ENCODE assay signal across 31 mouse cellular contexts in genomic region chr11:100360175-100360574, GRCm38 (mm10). TPM values are rescaled to one million over a fixed set of nuclear protein-coding genes. Genes with fewer than 3 reads are reported as not detected.
DNase-seq lines count a peak whose midpoint lies in the region; ATAC-seq and TF ChIP-seq lines count a peak whose summit lies in the region.
"Had no signal": no experiment of that assay in that cellular context is flagged by ENCODE, and none has a peak within 500 bp of the region (broad histone marks: within the 10 kb centered on the region; RNA-seq: fewer than 3 reads in every experiment).

No protein-coding gene starts in this region.

- DNase-seq in lung, postnatal 0 days (ENCODE audit: low spot score), result no peak
- DNase-seq in lung, adult 2 months, result no peak
- DNase-seq in MEL (ENCODE audit: low read depth, low spot score), result peak; percentile 27
- no peak for DNase-seq in adrenal gland, adult 8-10 months
- DNase-seq: adrenal gland, adult 2 months; adrenal gland, postnatal 25 days; cerebellum, adult 18-20 months; cerebellum, postnatal 25 days; gastrocnemius, postnatal 25 days; heart, postnatal 10 days; heart, postnatal 36 days had no signal

- H3K9ac ChIP-seq in intestine, postnatal 0 days (ENCODE audit: low read depth, low read length), result no peak overlapping the region
- H3K9ac ChIP-seq in intestine, embryonic 16.5 days (ENCODE audit: low read depth, low read length), result no peak overlapping the region
- no peak overlapping the region for H3K9ac ChIP-seq in lung, postnatal 0 days (replicated peaks; ENCODE audit: low read depth)
- no peak overlapping the region for H3K9ac ChIP-seq in MEL (ENCODE audit: control insufficient read depth, low read depth, low read length, poor library complexity, severe bottlenecking)
- H3K9ac ChIP-seq: embryonic facial prominence, embryonic 13.5 days; forebrain, embryonic 12.5 days; forebrain, embryonic 15.5 days; heart, embryonic 12.5 days; heart, embryonic 15.5 days; hindbrain, embryonic 13.5 days; intestine, embryonic 15.5 days had no signal

- TF ChIP-seq CTCF in intestine, postnatal 0 days (IDR thresholded peaks at IDR 0.05; ENCODE audit: low read depth), result peak; percentile 23
- peak; percentile 26 for TF ChIP-seq CTCF in lung, postnatal 0 days (IDR thresholded peaks at IDR 0.05)
- TF ChIP-seq CTCF in lung, adult 2 months (IDR thresholded peaks at IDR 0.05; ENCODE audit: insufficient read depth, low read length), result no peak
- peak; percentile 18 to 29 (median 19); a peak in 2 of 6 replicates for TF ChIP-seq CTCF in MEL (IDR thresholded peaks at IDR 0.05 in 2 of 3, conservative IDR thresholded peaks at IDR 0.05 in 1 of 3; ENCODE audit: control insufficient read depth in 1 of 3, insufficient read depth in 1 of 3, low read depth in 2 of 3, low read length in 3 of 3, poor library complexity in 1 of 3, severe bottlenecking in 1 of 3)

- no peak for TF ChIP-seq POLR2A in lung, adult 2 months (IDR thresholded peaks at IDR 0.05; ENCODE audit: borderline replicate concordance, extremely low read depth, low read depth, low read length)
- TF ChIP-seq POLR2A in MEL (IDR thresholded peaks at IDR 0.05; ENCODE audit: control insufficient read depth in 1 of 2, insufficient read depth in 1 of 2, low read depth in 1 of 2, low read length in 2 of 2, poor library complexity in 1 of 2), result no peak

- H3K9me3 ChIP-seq in intestine, postnatal 0 days (ENCODE audit: control insufficient read depth), result no peaks in the 10 kb centered on the region
- no peaks in the 10 kb centered on the region for H3K9me3 ChIP-seq in intestine, embryonic 16.5 days (ENCODE audit: control insufficient read depth, low read length)
- no peaks in the 10 kb centered on the region for H3K9me3 ChIP-seq in lung, postnatal 0 days (ENCODE audit: low read length)
- no peaks in the 10 kb centered on the region for H3K9me3 ChIP-seq in MEL (replicated peaks; ENCODE audit: insufficient read depth, low read length)
- H3K9me3 ChIP-seq: embryonic facial prominence, embryonic 10.5 days; embryonic facial prominence, embryonic 13.5 days; forebrain, embryonic 12.5 days; forebrain, embryonic 15.5 days; G1E; heart, embryonic 12.5 days; heart, embryonic 15.5 days; hindbrain, embryonic 10.5 days; hindbrain, embryonic 13.5 days; intestine, embryonic 15.5 days had no signal

- H3K27me3 ChIP-seq in intestine, postnatal 0 days (replicated peaks; ENCODE audit: control insufficient read depth, insufficient read depth, low read length), result peaks cover 20% of the 10 kb centered on the region; the same call in 1 of the 2 replicates
- H3K27me3 ChIP-seq in intestine, embryonic 16.5 days (replicated peaks; ENCODE audit: control insufficient read depth, insufficient read depth, low read length), result peaks cover 12% of the 10 kb centered on the region
- H3K27me3 ChIP-seq in lung, postnatal 0 days (replicated peaks; ENCODE audit: insufficient read depth, low read length), result 0 out of 2 replicates have a peak, but pooled peaks cover 9% of the 10 kb centered on the region
- peaks cover 0 to 1% of the 10 kb centered on the region in 2 experiments; a peak in 2 of 4 replicates for H3K27me3 ChIP-seq in MEL (ENCODE audit: control insufficient read depth in 1 of 2, insufficient read depth in 2 of 2, low read length in 2 of 2)

- no peak for TF ChIP-seq EP300 in lung, postnatal 0 days (IDR thresholded peaks at IDR 0.05)
- no peak for TF ChIP-seq EP300 in MEL (IDR thresholded peaks at IDR 0.05; ENCODE audit: low read depth in 1 of 2, low read length in 2 of 2)

- no peak overlapping the region for H3K4me3 ChIP-seq in intestine, postnatal 0 days (ENCODE audit: low read depth, low read length)
- no peak overlapping the region for H3K4me3 ChIP-seq in intestine, embryonic 16.5 days (ENCODE audit: low read length)
- no peak overlapping the region for H3K4me3 ChIP-seq in lung, postnatal 0 days (ENCODE audit: low read depth, low read length)
- no peak overlapping the region for H3K4me3 ChIP-seq in lung, adult 2 months (replicated peaks; ENCODE audit: extremely low read depth, low read depth, low read length)
- no peak overlapping the region for H3K4me3 ChIP-seq in MEL (ENCODE audit: control insufficient read depth in 1 of 2, insufficient read depth in 1 of 2, low read depth in 2 of 2, low read length in 2 of 2)
- H3K4me3 ChIP-seq: embryonic facial prominence, embryonic 10.5 days; embryonic facial prominence, embryonic 13.5 days; erythroblast, embryonic 14.5 days; forebrain, embryonic 12.5 days; forebrain, embryonic 15.5 days; heart, embryonic 12.5 days; heart, embryonic 15.5 days; hindbrain, embryonic 10.5 days; hindbrain, embryonic 13.5 days; intestine, embryonic 15.5 days had no signal

- H3K4me1 ChIP-seq in intestine, postnatal 0 days (replicated peaks; ENCODE audit: control insufficient read depth, insufficient read depth, low read length), result no peaks in the 10 kb centered on the region
- peaks cover 4% of the 10 kb centered on the region; the same call in 1 of the 2 replicates for H3K4me1 ChIP-seq in intestine, embryonic 16.5 days (ENCODE audit: control insufficient read depth, insufficient read depth, low read length)
- no peaks in the 10 kb centered on the region for H3K4me1 ChIP-seq in lung, postnatal 0 days (ENCODE audit: insufficient read depth, low read depth, low read length)
- H3K4me1 ChIP-seq in lung, adult 2 months (ENCODE audit: control insufficient read depth, insufficient read depth, low read length), result no peaks in the 10 kb centered on the region
- peaks cover 0 to 4% of the 10 kb centered on the region in 2 experiments; a peak in 1 of 4 replicates for H3K4me1 ChIP-seq in MEL (ENCODE audit: control insufficient read depth in 1 of 2, insufficient read depth in 2 of 2, low read length in 2 of 2)

- H3K4me2 ChIP-seq in intestine, postnatal 0 days (replicated peaks; ENCODE audit: low read depth), result no peak overlapping the region
- no peak overlapping the region for H3K4me2 ChIP-seq in intestine, embryonic 16.5 days (ENCODE audit: low read depth, low read length)
- H3K4me2 ChIP-seq in lung, postnatal 0 days (replicated peaks; ENCODE audit: low read depth, low read length), result no peak overlapping the region
- H3K4me2 ChIP-seq: embryonic facial prominence, embryonic 13.5 days; forebrain, embryonic 12.5 days; forebrain, embryonic 15.5 days; heart, embryonic 12.5 days; heart, embryonic 15.5 days; hindbrain, embryonic 13.5 days; intestine, embryonic 15.5 days had no signal

- TF ChIP-seq RAD21 in MEL (IDR thresholded peaks at IDR 0.05; ENCODE audit: low read depth, low read length), result no peak

- H3K79me2 ChIP-seq in MEL (ENCODE audit: control insufficient read depth, insufficient read depth, low read length, poor library complexity), result no peaks in the 10 kb centered on the region; the same call in 1 of the 2 replicates

- 80% methylated on average over 6 of the region's 6 CpGs for WGBS in intestine, postnatal 0 days
- WGBS in intestine, embryonic 16.5 days, result 83% methylated on average over 6 of the region's 6 CpGs
- WGBS in lung, postnatal 0 days, result 68% methylated on average over 6 of the region's 6 CpGs
- WGBS in lung, adult 2 months, result 66% methylated on average over 6 of the region's 6 CpGs

- ATAC-seq in intestine, postnatal 0 days, result no peak
- ATAC-seq in intestine, embryonic 16.5 days, result no peak
- no peak for ATAC-seq in lung, postnatal 0 days
- ATAC-seq: CD4-positive, CD25-positive, alpha-beta regulatory T cell, adult 4 months; forebrain, embryonic 15.5 days; hindbrain, embryonic 16.5 days; intestine, embryonic 15.5 days had no signal

- no peaks in the 10 kb centered on the region for H3K36me3 ChIP-seq in intestine, postnatal 0 days (ENCODE audit: control insufficient read depth, insufficient read depth)
- no peaks in the 10 kb centered on the region for H3K36me3 ChIP-seq in intestine, embryonic 16.5 days (ENCODE audit: control insufficient read depth, insufficient read depth, low read length)
- no peaks in the 10 kb centered on the region for H3K36me3 ChIP-seq in lung, postnatal 0 days (ENCODE audit: insufficient read depth, low read length)
- H3K36me3 ChIP-seq in MEL (ENCODE audit: control insufficient read depth in 1 of 2, insufficient read depth in 2 of 2, low read length in 2 of 2), result no peaks in the 10 kb centered on the region
- H3K36me3 ChIP-seq: embryonic facial prominence, embryonic 10.5 days; embryonic facial prominence, embryonic 13.5 days; forebrain, embryonic 12.5 days; forebrain, embryonic 15.5 days; G1E; heart, embryonic 12.5 days; heart, embryonic 15.5 days; hindbrain, embryonic 10.5 days; hindbrain, embryonic 13.5 days; intestine, embryonic 15.5 days had no signal

- no peak overlapping the region for H3K27ac ChIP-seq in intestine, postnatal 0 days (ENCODE audit: low read depth, low read length)
- no peak overlapping the region for H3K27ac ChIP-seq in intestine, embryonic 16.5 days (ENCODE audit: low read length)
- H3K27ac ChIP-seq in lung, postnatal 0 days (ENCODE audit: low read length), result no peak overlapping the region
- no peak overlapping the region for H3K27ac ChIP-seq in MEL (ENCODE audit: control insufficient read depth, low read depth, low read length)
- H3K27ac ChIP-seq: embryonic facial prominence, embryonic 10.5 days; embryonic facial prominence, embryonic 13.5 days; forebrain, embryonic 12.5 days; forebrain, embryonic 15.5 days; heart, embryonic 15.5 days; hindbrain, embryonic 10.5 days; hindbrain, embryonic 13.5 days; intestine, embryonic 15.5 days had no signal

RNA-seq across cellular contexts. Expression of gene Hap1, which starts 4.2 kb away (rescaled TPM):
- polyA plus RNA-seq in intestine, postnatal 0 days (2015; fragmentation: Nextera tagmentation; extraction: Ambion mirVana), result 10.0 and 10.4 TPM in 2 replicates
- 12.6 and 13.5 TPM in 2 replicates for polyA plus RNA-seq in intestine, embryonic 16.5 days (2015; fragmentation: Nextera tagmentation; extraction: Ambion mirVana)
- 6.4 and 6.5 TPM in 2 replicates for polyA plus RNA-seq in lung, postnatal 0 days (2015; fragmentation: Nextera tagmentation; extraction: Ambion mirVana)
- 9.3 and 14.3 TPM in 2 replicates for polyA plus RNA-seq in lung, adult 2 months (2012; rRNA removed)
- 6.6 and 10.9 TPM in 2 replicates for total RNA-seq in MEL (2012; rRNA removed)
- polyA plus RNA-seq in MEL (2012; ENCODE audit: insufficient read depth in 1 of 2, insufficient read length in 2 of 2, low read depth in 1 of 2, low replicate concordance in 2 of 2, missing spikeins in 1 of 2), result 10 to 100 TPM in 1 of 2 experiments, not detected in 1; 34.8 TPM
- 100 to 1,000 TPM in 2 of 4 experiments, 10 to 100 TPM in 2; 50.2 to 117 (median 83.7) TPM for total RNA-seq in adrenal gland, adult 8-10 months (2022)
- total RNA-seq: common myeloid progenitor, adult 5-6 weeks had no signal
- polyA plus RNA-seq: G1E had no signal

RNA-seq across cellular contexts. Expression of gene Gast, which starts 26.0 kb away (rescaled TPM):
- polyA plus RNA-seq in intestine, postnatal 0 days (2015; fragmentation: Nextera tagmentation; extraction: Ambion mirVana), result 1.1 and 5.0 TPM in 2 replicates
- polyA plus RNA-seq in intestine, embryonic 16.5 days (2015; fragmentation: Nextera tagmentation; extraction: Ambion mirVana), result 0.77 and 0.80 TPM in 2 replicates
- polyA plus RNA-seq in lung, postnatal 0 days (2015; fragmentation: Nextera tagmentation; extraction: Ambion mirVana), result not detected in 2 replicates
- not detected in 2 replicates for polyA plus RNA-seq in lung, adult 2 months (2012; rRNA removed)
- not detected in 2 replicates for total RNA-seq in MEL (2012; rRNA removed)
- polyA plus RNA-seq in MEL (2012; ENCODE audit: insufficient read depth in 1 of 2, insufficient read length in 2 of 2, low read depth in 1 of 2, low replicate concordance in 2 of 2, missing spikeins in 1 of 2), result not detected
- total RNA-seq in adrenal gland, adult 8-10 months (2022), result not detected
- total RNA-seq: adrenal gland, adult 2 months; adrenal gland, postnatal 25 days; common myeloid progenitor, adult 5-6 weeks; G1E; gastrocnemius, adult 8-10 months; gastrocnemius, postnatal 25 days; heart, adult 18-20 months; heart, postnatal 10 days; heart, postnatal 36 days had no signal
- polyA plus RNA-seq: adrenal gland, adult 2 months; C2C12; CD4-positive, CD25-positive, alpha-beta regulatory T cell, adult 4 months; G1E; gonadal fat pad, adult 2 months; heart, embryonic 12.5 days; heart, embryonic 15.5 days; hindbrain, embryonic 16.5 days had no signal

RNA-seq across cellular contexts. Expression of gene Jup, which starts 37.4 kb away (rescaled TPM):
- polyA plus RNA-seq in intestine, postnatal 0 days (2015; fragmentation: Nextera tagmentation; extraction: Ambion mirVana), result 102 and 103 TPM in 2 replicates
- polyA plus RNA-seq in intestine, embryonic 16.5 days (2015; fragmentation: Nextera tagmentation; extraction: Ambion mirVana), result 165 and 179 TPM in 2 replicates
- 231 and 251 TPM in 2 replicates for polyA plus RNA-seq in lung, postnatal 0 days (2015; fragmentation: Nextera tagmentation; extraction: Ambion mirVana)
- 631 and 728 TPM in 2 replicates for polyA plus RNA-seq in lung, adult 2 months (2012; rRNA removed)
- total RNA-seq in MEL (2012; rRNA removed), result 1.0 and 1.4 TPM in 2 replicates
- 1 to 10 TPM in 1 of 2 experiments, not detected in 1; 8.5 TPM for polyA plus RNA-seq in MEL (2012; ENCODE audit: insufficient read depth in 1 of 2, insufficient read length in 2 of 2, low read depth in 1 of 2, low replicate concordance in 2 of 2, missing spikeins in 1 of 2)
- 100 to 1,000 TPM in 1 of 4 experiments, 10 to 100 TPM in 3; 57.5 to 101 (median 82.0) TPM for total RNA-seq in adrenal gland, adult 8-10 months (2022)
- polyA plus RNA-seq: G1E had no signal

RNA-seq across cellular contexts. Expression of gene Eif1, which starts 40.5 kb away (rescaled TPM):
- 1,650 and 1,730 TPM in 2 replicates for polyA plus RNA-seq in intestine, postnatal 0 days (2015; fragmentation: Nextera tagmentation; extraction: Ambion mirVana)
- polyA plus RNA-seq in intestine, embryonic 16.5 days (2015; fragmentation: Nextera tagmentation; extraction: Ambion mirVana), result 1,811 and 1,878 TPM in 2 replicates
- 2,114 and 2,164 TPM in 2 replicates for polyA plus RNA-seq in lung, postnatal 0 days (2015; fragmentation: Nextera tagmentation; extraction: Ambion mirVana)
- polyA plus RNA-seq in lung, adult 2 months (2012; rRNA removed), result 125 and 131 TPM in 2 replicates
- total RNA-seq in MEL (2012; rRNA removed), result 320 and 383 TPM in 2 replicates
- polyA plus RNA-seq in MEL (2012; ENCODE audit: insufficient read depth in 1 of 2, insufficient read length in 2 of 2, low read depth in 1 of 2, low replicate concordance in 2 of 2, missing spikeins in 1 of 2), result 100 to 1,000 TPM; 289 to 926 TPM
- 1,000 to 10,000 TPM in 3 of 4 experiments, 100 to 1,000 TPM in 1; 987 to 1,365 (median 1,077) TPM for total RNA-seq in adrenal gland, adult 8-10 months (2022)

RNA-seq across cellular contexts. Expression of gene P3h4, which starts 54.5 kb away (rescaled TPM):
- polyA plus RNA-seq in intestine, postnatal 0 days (2015; fragmentation: Nextera tagmentation; extraction: Ambion mirVana), result 17.0 and 17.2 TPM in 2 replicates
- polyA plus RNA-seq in intestine, embryonic 16.5 days (2015; fragmentation: Nextera tagmentation; extraction: Ambion mirVana), result 36.9 and 38.5 TPM in 2 replicates
- 44.9 and 47.1 TPM in 2 replicates for polyA plus RNA-seq in lung, postnatal 0 days (2015; fragmentation: Nextera tagmentation; extraction: Ambion mirVana)
- polyA plus RNA-seq in lung, adult 2 months (2012; rRNA removed), result 40.6 and 53.9 TPM in 2 replicates
- total RNA-seq in MEL (2012; rRNA removed), result not detected in 2 replicates
- under 1 TPM in 1 of 2 experiments, not detected in 1; 0.88 TPM for polyA plus RNA-seq in MEL (2012; ENCODE audit: insufficient read depth in 1 of 2, insufficient read length in 2 of 2, low read depth in 1 of 2, low replicate concordance in 2 of 2, missing spikeins in 1 of 2)
- total RNA-seq in adrenal gland, adult 8-10 months (2022), result 10 to 100 TPM; 28.4 to 63.1 (median 42.6) TPM
- total RNA-seq: G1E had no signal
- polyA plus RNA-seq: CD4-positive, CD25-positive, alpha-beta regulatory T cell, adult 4 months; erythroblast, embryonic 14.5 days; G1E had no signal

Comparison
In these comparisons a context has a peak if more than half of its experiments do, and no peak if none do; other contexts are left out.
1. RNA of gene Jup, which starts 37.4 kb away (polyA plus RNA-seq): 631 to 728 TPM in lung, adult 2 months, 231 to 251 TPM in lung, postnatal 0 days, 165 to 179 TPM in intestine, embryonic 16.5 days and 102 to 103 TPM in intestine, postnatal 0 days; 8.5 TPM in MEL; every median in the first group is over 10 times any median in the second.